23 mouse cellular contexts compared by ENCODE assay signal in the genomic region with DNA sequence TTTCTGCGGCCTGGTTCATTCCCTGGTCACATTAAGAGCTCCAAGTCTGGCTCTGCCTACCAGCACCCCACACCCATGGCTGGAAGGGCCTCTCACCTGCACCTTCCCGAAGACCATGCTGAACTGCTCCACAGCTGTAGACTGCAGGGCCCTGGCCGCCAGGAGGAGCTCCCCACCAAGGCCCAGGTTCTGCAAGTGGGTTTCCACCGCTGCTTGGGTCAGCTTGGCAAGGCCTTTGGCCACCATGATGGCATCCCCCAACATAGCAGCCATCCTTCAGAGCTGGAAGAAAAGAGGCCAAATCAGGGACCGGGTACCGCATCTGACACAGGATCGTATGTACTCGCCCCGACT. TPM values are rescaled to one million over a fixed set of nuclear protein-coding genes. Genes with fewer than 3 reads are reported as not detected.
DNase-seq lines count a peak whose midpoint lies in the region; ATAC-seq and TF ChIP-seq lines count a peak whose summit lies in the region.
"Had no signal": no experiment of that assay in that cellular context is flagged by ENCODE, and none has a peak within 500 bp of the region (broad histone marks: within the 10 kb centered on the region; RNA-seq: fewer than 3 reads in every experiment).

No protein-coding gene starts in this region.

- ATAC-seq in heart, postnatal 0 days (ENCODE audit: insufficient read depth, low read depth) = no peak
- ATAC-seq in lung, postnatal 0 days = no peak
- ATAC-seq in intestine, embryonic 15.5 days = no peak
- ATAC-seq in stomach, postnatal 0 days (ENCODE audit: low FRiP score, low TSS enrichment) = no peak
- no peak for ATAC-seq in activated CD4-positive, CD25-positive, alpha-beta regulatory T cell, adult 4 months
- ATAC-seq: forebrain, embryonic 13.5 days; midbrain, embryonic 13.5 days; Patski had no signal

- peaks cover 49% of the 10 kb centered on the region for H3K4me1 ChIP-seq in heart, postnatal 0 days (ENCODE audit: control insufficient read depth, insufficient read depth)
- H3K4me1 ChIP-seq in lung, postnatal 0 days (ENCODE audit: insufficient read depth, low read depth, low read length) = no peaks in the 10 kb centered on the region; the same call in 1 of the 2 replicates
- peaks cover 37% of the 10 kb centered on the region for H3K4me1 ChIP-seq in intestine, embryonic 15.5 days (replicated peaks)
- H3K4me1 ChIP-seq in stomach, postnatal 0 days (replicated peaks; ENCODE audit: control insufficient read depth, insufficient read depth) = peaks cover 6% of the 10 kb centered on the region; the same call in 1 of the 2 replicates
- H3K4me1 ChIP-seq: forebrain, embryonic 13.5 days; midbrain, embryonic 13.5 days; neural tube, embryonic 12.5 days had no signal

- peak; percentile 16; the same call in 1 of the 2 replicates for TF ChIP-seq CTCF in heart, postnatal 0 days (IDR thresholded peaks at IDR 0.05; ENCODE audit: low read depth)
- TF ChIP-seq CTCF in lung, postnatal 0 days (IDR thresholded peaks at IDR 0.05) = 0 out of 2 replicates have a peak, but pooled peaks have one; percentile 30
- TF ChIP-seq CTCF in stomach, postnatal 0 days (IDR thresholded peaks at IDR 0.05; ENCODE audit: low read depth) = peak; percentile 41; the same call in 1 of the 2 replicates

- no peak overlapping the region for H3K9ac ChIP-seq in heart, postnatal 0 days (replicated peaks; ENCODE audit: low read depth, low read length)
- no peak overlapping the region for H3K9ac ChIP-seq in lung, postnatal 0 days (replicated peaks; ENCODE audit: low read depth)
- H3K9ac ChIP-seq in intestine, embryonic 15.5 days = no peak overlapping the region
- no peak overlapping the region for H3K9ac ChIP-seq in stomach, postnatal 0 days (ENCODE audit: low read length)
- H3K9ac ChIP-seq: forebrain, embryonic 13.5 days; hindbrain, embryonic 14.5 days; midbrain, embryonic 13.5 days; neural tube, embryonic 12.5 days had no signal

- H3K27me3 ChIP-seq in heart, postnatal 0 days (ENCODE audit: control insufficient read depth, insufficient read depth, low read length) = no peaks in the 10 kb centered on the region
- H3K27me3 ChIP-seq in lung, postnatal 0 days (replicated peaks; ENCODE audit: insufficient read depth, low read length) = no peaks in the 10 kb centered on the region
- H3K27me3 ChIP-seq in intestine, embryonic 15.5 days (replicated peaks) = no peaks in the 10 kb centered on the region
- H3K27me3 ChIP-seq in stomach, postnatal 0 days (ENCODE audit: control insufficient read depth, insufficient read depth, low read length) = no peaks in the 10 kb centered on the region
- H3K27me3 ChIP-seq: forebrain, embryonic 13.5 days; midbrain, embryonic 13.5 days; neural tube, embryonic 12.5 days; Patski had no signal

- no peak overlapping the region for H3K27ac ChIP-seq in heart, postnatal 0 days (ENCODE audit: low read depth)
- H3K27ac ChIP-seq in lung, postnatal 0 days (ENCODE audit: low read length) = no peak overlapping the region
- peak overlapping the region; percentile 37; the same call in 1 of the 2 replicates for H3K27ac ChIP-seq in intestine, embryonic 15.5 days
- H3K27ac ChIP-seq in stomach, postnatal 0 days (replicated peaks) = no peak overlapping the region
- H3K27ac ChIP-seq: forebrain, embryonic 13.5 days; heart, embryonic 10.5 days; hindbrain, embryonic 14.5 days; layer of hippocampus, adult 2 months; macrophage; midbrain, embryonic 13.5 days; neural tube, embryonic 12.5 days had no signal

- H3K36me3 ChIP-seq in heart, postnatal 0 days (replicated peaks; ENCODE audit: control insufficient read depth, insufficient read depth, low read length) = peaks cover 15% of the 10 kb centered on the region
- H3K36me3 ChIP-seq in lung, postnatal 0 days (ENCODE audit: insufficient read depth, low read length) = no peaks in the 10 kb centered on the region
- 0 out of 2 replicates have a peak, but pooled peaks cover 3% of the 10 kb centered on the region for H3K36me3 ChIP-seq in intestine, embryonic 15.5 days
- no peaks in the 10 kb centered on the region for H3K36me3 ChIP-seq in stomach, postnatal 0 days (ENCODE audit: control insufficient read depth, insufficient read depth, low read length)
- H3K36me3 ChIP-seq: heart, embryonic 10.5 days; midbrain, embryonic 13.5 days; neural tube, embryonic 12.5 days had no signal

- no peak for DNase-seq in heart, postnatal 0 days (ENCODE audit: low spot score)
- DNase-seq in heart, adult 9 months (ENCODE audit: low spot score in 2 of 2) = no peak
- DNase-seq in lung, postnatal 0 days (ENCODE audit: low spot score) = no peak
- no peak for DNase-seq in lung, postnatal 14 days
- DNase-seq in stomach, postnatal 0 days (ENCODE audit: low spot score) = no peak
- DNase-seq in spleen, adult 18-20 months = no peak
- DNase-seq: cerebellum, adult 18-20 months; gastrocnemius, postnatal 25 days; left cerebral cortex, postnatal 4 days; lung, adult 18-20 months; right cerebral cortex, postnatal 4 days; thymus, postnatal 25 days had no signal

- H3K4me3 ChIP-seq in heart, postnatal 0 days (ENCODE audit: low read depth, low read length) = no peak overlapping the region
- no peak overlapping the region for H3K4me3 ChIP-seq in lung, postnatal 0 days (ENCODE audit: low read depth, low read length)
- H3K4me3 ChIP-seq in intestine, embryonic 15.5 days (replicated peaks) = no peak overlapping the region
- no peak overlapping the region for H3K4me3 ChIP-seq in stomach, postnatal 0 days (ENCODE audit: low read depth, low read length)
- H3K4me3 ChIP-seq: erythroblast, embryonic 14.5 days; forebrain, embryonic 13.5 days; heart, embryonic 10.5 days; layer of hippocampus, adult 2 months; midbrain, embryonic 13.5 days; neural tube, embryonic 12.5 days had no signal

- no peak for TF ChIP-seq EP300 in heart, postnatal 0 days (IDR thresholded peaks at IDR 0.05; ENCODE audit: low read depth)
- no peak for TF ChIP-seq EP300 in lung, postnatal 0 days (IDR thresholded peaks at IDR 0.05)
- no peak for TF ChIP-seq EP300 in stomach, postnatal 0 days (optimal IDR thresholded peaks at IDR 0.05)

- H3K4me2 ChIP-seq in heart, postnatal 0 days (ENCODE audit: low read depth, low read length) = no peak overlapping the region
- no peak overlapping the region for H3K4me2 ChIP-seq in lung, postnatal 0 days (replicated peaks; ENCODE audit: low read depth, low read length)
- no peak overlapping the region for H3K4me2 ChIP-seq in intestine, embryonic 15.5 days (replicated peaks)
- no peak overlapping the region for H3K4me2 ChIP-seq in stomach, postnatal 0 days (replicated peaks; ENCODE audit: low read depth)
- H3K4me2 ChIP-seq: forebrain, embryonic 13.5 days; hindbrain, embryonic 14.5 days; midbrain, embryonic 13.5 days; neural tube, embryonic 12.5 days had no signal

- no peaks in the 10 kb centered on the region for H3K9me3 ChIP-seq in heart, postnatal 0 days (replicated peaks; ENCODE audit: control insufficient read depth, low read length)
- H3K9me3 ChIP-seq in lung, postnatal 0 days (ENCODE audit: low read length) = no peaks in the 10 kb centered on the region
- H3K9me3 ChIP-seq in intestine, embryonic 15.5 days = no peaks in the 10 kb centered on the region
- H3K9me3 ChIP-seq in stomach, postnatal 0 days (ENCODE audit: control insufficient read depth, low read length) = no peaks in the 10 kb centered on the region
- H3K9me3 ChIP-seq: forebrain, embryonic 13.5 days; heart, embryonic 10.5 days; midbrain, embryonic 13.5 days; neural tube, embryonic 12.5 days had no signal

- WGBS in heart, postnatal 0 days = 82% methylated on average over 9 of the region's 9 CpGs
- WGBS in lung, postnatal 0 days = 84% methylated on average over 9 of the region's 9 CpGs
- 83% methylated on average over 9 of the region's 9 CpGs for WGBS in intestine, embryonic 15.5 days
- 85% methylated on average over 9 of the region's 9 CpGs for WGBS in stomach, postnatal 0 days

RNA-seq across cellular contexts. Expression of gene Coq8a, which starts 17.5 kb away (rescaled TPM):
- 148 and 166 TPM in 2 replicates for total RNA-seq in heart, postnatal 0 days (2014; rRNA removed; ENCODE audit: low replicate concordance)
- 226 and 231 TPM in 2 replicates for polyA plus RNA-seq in heart, postnatal 0 days (2015; fragmentation: Nextera tagmentation; extraction: Ambion mirVana)
- polyA plus RNA-seq in lung, postnatal 0 days (2015; fragmentation: Nextera tagmentation; extraction: Ambion mirVana) = 16.4 and 18.6 TPM in 2 replicates
- polyA plus RNA-seq in intestine, embryonic 15.5 days (2015; fragmentation: Nextera tagmentation; extraction: Ambion mirVana) = 20.4 and 22.1 TPM in 2 replicates
- 25.6 and 29.8 TPM in 2 replicates for polyA plus RNA-seq in stomach, postnatal 0 days (2015; fragmentation: Nextera tagmentation; extraction: Ambion mirVana)
- polyA plus RNA-seq in activated CD4-positive, CD25-positive, alpha-beta regulatory T cell, adult 4 months (2017; shearing (Covaris generic)) = 10 to 100 TPM; 25.3 to 28.8 TPM
